Mouse (Mus musculus): ENCODE measurements around the gene Shank3. TPM values are rescaled to one million over a fixed set of nuclear protein-coding genes. Genes with fewer than 3 reads are reported as not detected.

Gene Shank3
- polyA plus RNA-seq, 1 experiment from 2014 or later = 0.23 TPM

DNA sequence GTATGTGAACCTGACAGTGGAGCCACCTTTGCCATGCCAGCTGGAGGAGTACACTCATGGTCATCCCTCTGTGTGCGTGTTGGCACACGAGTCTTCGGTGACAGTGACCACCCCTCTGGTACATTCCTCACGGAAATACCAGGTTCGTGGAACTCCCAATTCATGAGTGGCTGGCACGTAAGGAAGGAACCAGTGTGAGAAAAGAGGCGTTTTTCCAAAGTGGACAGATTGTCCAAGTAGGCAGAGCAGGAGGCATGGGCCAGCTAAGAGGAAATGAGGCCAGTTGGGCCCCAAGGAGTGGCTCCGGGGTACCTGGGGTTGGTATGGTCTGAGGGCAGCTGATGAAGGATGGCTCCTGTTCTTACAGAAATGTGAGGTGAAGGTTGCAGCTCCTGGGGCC, 26.0 kb downstream of the Shank3 start:
- no peak overlapping the region for H3K27ac ChIP-seq
- no peak overlapping the region for H3K4me2 ChIP-seq
- no peak overlapping the region for H3K9ac ChIP-seq
- ATAC-seq (ENCODE audit: low read depth) (no peak), DNase-seq (no peak)
- 80% methylated on average over 8 of the region's 8 CpGs for WGBS (ENCODE audit: insufficient replicate concordance)
- no peak overlapping the region for H3K4me3 ChIP-seq (replicated peaks)
- H3K36me3 ChIP-seq = peaks cover 4% of the 10 kb centered on the region; the same call in 1 of the 2 replicates
- 0 out of 2 replicates have a peak, but pooled peaks cover 3% of the 10 kb centered on the region for H3K4me1 ChIP-seq (replicated peaks)
- no peaks in the 10 kb centered on the region for H3K9me3 ChIP-seq (replicated peaks)
- H3K27me3 ChIP-seq = peaks cover 21% of the 10 kb centered on the region; the same call in 1 of the 2 replicates

- peaks cover 4% of the 10 kb centered on the region; the same call in 1 of the 2 replicates for H3K36me3 ChIP-seq
- H3K9me3 ChIP-seq (replicated peaks) = no peaks in the 10 kb centered on the region
- peaks cover 21% of the 10 kb centered on the region; the same call in 1 of the 2 replicates for H3K27me3 ChIP-seq
- H3K4me2 ChIP-seq = no peak overlapping the region
- no peak overlapping the region for H3K4me3 ChIP-seq (replicated peaks)
- H3K4me1 ChIP-seq (replicated peaks) = 0 out of 2 replicates have a peak, but pooled peaks cover 3% of the 10 kb centered on the region
- DNase-seq (no peak), ATAC-seq (ENCODE audit: low read depth) (no peak)
- 64% methylated on average over 7 of the region's 7 CpGs for WGBS (ENCODE audit: insufficient replicate concordance)
- H3K9ac ChIP-seq = no peak overlapping the region
- H3K27ac ChIP-seq = no peak overlapping the region
Measured at GRCm38 (mm10) chr15:89525896-89526295, 26.5 kb downstream of the Shank3 start.

- WGBS (ENCODE audit: insufficient replicate concordance) = 86% methylated on average over 19 of the region's 19 CpGs
- ATAC-seq (ENCODE audit: low read depth) = no peak
Measured at GRCm38 (mm10) chr15:89526776-89527325, 27.4 kb downstream of the Shank3 start.

DNA sequence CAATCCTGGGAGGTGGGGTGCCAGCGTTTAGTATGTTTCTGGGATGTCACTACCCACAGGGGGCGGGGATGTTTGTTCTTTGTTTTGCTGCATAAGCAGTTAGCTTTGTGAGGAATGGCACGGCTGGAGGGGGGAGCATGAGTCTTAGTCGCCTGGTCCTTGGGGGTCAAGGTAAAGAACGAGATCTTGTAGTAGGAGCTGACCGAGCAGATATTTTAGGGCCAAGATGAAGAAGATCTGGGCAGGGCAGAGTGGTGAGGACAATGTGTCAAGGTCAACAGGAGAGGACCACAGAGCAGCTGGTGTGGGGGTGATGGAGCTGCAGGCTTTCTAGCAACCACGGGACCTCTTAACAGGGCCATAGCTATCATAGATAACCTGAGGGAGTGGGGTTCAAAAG, 28.0 kb downstream of the Shank3 start:
- H3K27ac ChIP-seq = no peak overlapping the region
- H3K9ac ChIP-seq = no peak overlapping the region
- H3K27me3 ChIP-seq = peaks cover 21% of the 10 kb centered on the region; the same call in 1 of the 2 replicates
- ATAC-seq (ENCODE audit: low read depth) (no peak), DNase-seq (no peak)
- 69% methylated on average over 7 of the region's 7 CpGs for WGBS (ENCODE audit: insufficient replicate concordance)
- H3K36me3 ChIP-seq = peaks cover 4% of the 10 kb centered on the region; the same call in 1 of the 2 replicates
- H3K4me3 ChIP-seq (replicated peaks) = no peak overlapping the region
- H3K4me2 ChIP-seq = no peak overlapping the region
- H3K9me3 ChIP-seq (replicated peaks) = no peaks in the 10 kb centered on the region
- H3K4me1 ChIP-seq (replicated peaks) = 0 out of 2 replicates have a peak, but pooled peaks cover 3% of the 10 kb centered on the region

More at GRCm38 (mm10) chr15:89526776-89527325, 27.4 kb downstream of the Shank3 start:
- H3K4me1 ChIP-seq (replicated peaks) = 0 out of 2 replicates have a peak, but pooled peaks cover 3% of the 10 kb centered on the region
- no peak for DNase-seq
- H3K4me3 ChIP-seq (replicated peaks) = no peak overlapping the region
- H3K36me3 ChIP-seq = peaks cover 4% of the 10 kb centered on the region; the same call in 1 of the 2 replicates
- no peak overlapping the region for H3K9ac ChIP-seq
- peaks cover 21% of the 10 kb centered on the region; the same call in 1 of the 2 replicates for H3K27me3 ChIP-seq
- H3K27ac ChIP-seq = no peak overlapping the region
- no peaks in the 10 kb centered on the region for H3K9me3 ChIP-seq (replicated peaks)
- no peak overlapping the region for H3K4me2 ChIP-seq

DNA sequence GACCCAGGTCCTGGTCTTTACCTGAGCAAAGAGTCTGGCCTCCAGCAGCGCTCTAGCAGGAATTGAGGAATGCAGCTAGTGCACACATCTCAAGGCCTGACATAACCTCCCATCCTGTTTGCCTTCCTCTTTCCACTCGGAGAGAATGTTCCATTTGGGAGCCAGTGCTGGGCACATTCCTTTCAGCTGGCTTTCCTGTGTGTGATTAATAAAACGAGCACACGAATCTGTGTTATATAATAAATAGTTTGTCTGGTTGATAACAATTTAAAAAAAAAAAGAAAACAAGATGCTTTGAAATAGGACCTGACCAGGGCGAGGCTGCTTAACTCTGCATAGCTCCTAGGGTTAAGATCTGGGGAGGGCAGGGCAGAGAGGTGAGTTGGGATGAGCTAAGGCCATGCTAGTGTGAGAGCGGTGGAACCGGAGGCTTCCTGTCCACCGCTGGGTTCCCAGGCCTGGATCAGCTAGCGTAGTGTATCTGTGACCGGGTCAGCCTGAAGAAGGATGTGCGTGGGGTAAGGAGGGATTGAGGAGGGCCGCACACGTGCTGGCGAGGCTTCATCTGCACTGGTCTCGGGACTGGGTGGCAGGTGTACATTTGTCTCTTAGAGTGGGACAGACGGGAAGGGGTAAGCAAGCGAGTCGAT, 28.9 kb downstream of the Shank3 start:
- Histone ChIP-seq H3K4me1 (replicated peaks) (0 out of 2 replicates have a peak, but pooled peaks cover 2% of the 10 kb centered on the region), H3K9me3 (replicated peaks) (no peaks in the 10 kb centered on the region), H3K4me2 (no peak overlapping the region), H3K4me3 (replicated peaks) (no peak overlapping the region), H3K9ac (no peak overlapping the region), H3K36me3 (peaks cover 7% of the 10 kb centered on the region; the same call in 1 of the 2 replicates), H3K27ac (no peak overlapping the region), H3K27me3 (peaks cover 13% of the 10 kb centered on the region; the same call in 1 of the 2 replicates)
- DNase-seq = no peak
- 80% methylated on average over 18 of the region's 18 CpGs for WGBS (ENCODE audit: insufficient replicate concordance)
- no peak for ATAC-seq (ENCODE audit: low read depth)

GRCm38 (mm10) chr15:89528923-89529322, 29.5 kb downstream of the Shank3 start:
- Histone ChIP-seq H3K27ac (no peak overlapping the region), H3K36me3 (0 out of 2 replicates have a peak, but pooled peaks cover 5% of the 10 kb centered on the region), H3K4me2 (no peak overlapping the region), H3K4me1 (replicated peaks) (no peaks in the 10 kb centered on the region), H3K4me3 (replicated peaks) (no peak overlapping the region), H3K9ac (no peak overlapping the region), H3K27me3 (peaks cover 10% of the 10 kb centered on the region; the same call in 1 of the 2 replicates), H3K9me3 (replicated peaks) (no peaks in the 10 kb centered on the region)
- 81% methylated on average over 10 of the region's 10 CpGs for WGBS (ENCODE audit: insufficient replicate concordance)
- no peak for DNase-seq
- no peak for ATAC-seq (ENCODE audit: low read depth)

DNA sequence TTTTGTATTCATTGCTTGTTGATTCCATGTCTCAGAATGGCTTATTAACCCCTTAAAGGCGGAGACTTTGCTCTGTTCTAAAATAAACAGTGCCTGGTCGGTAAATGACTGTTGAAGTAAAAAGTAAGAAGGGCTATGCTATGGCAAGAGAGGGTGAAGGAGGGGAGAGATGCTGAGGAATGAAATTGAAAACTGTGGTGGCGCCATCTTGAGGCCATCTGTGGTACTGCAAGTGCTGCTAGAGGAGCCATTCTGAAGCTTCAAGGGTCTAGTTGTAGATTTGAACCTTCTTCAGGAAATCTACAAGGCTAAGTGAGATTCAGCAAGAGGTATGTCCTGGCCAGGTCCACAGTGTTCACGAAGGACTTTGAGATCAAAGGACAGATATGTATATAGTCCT, 30.9 kb downstream of the Shank3 start:
- ATAC-seq (ENCODE audit: low read depth) (no peak), DNase-seq (peak; percentile 19)
- Histone ChIP-seq H3K4me1 (replicated peaks) (no peaks in the 10 kb centered on the region), H3K36me3 (0 out of 2 replicates have a peak, but pooled peaks cover 5% of the 10 kb centered on the region), H3K4me2 (no peak overlapping the region), H3K4me3 (replicated peaks) (no peak overlapping the region), H3K9ac (no peak overlapping the region), H3K27ac (no peak overlapping the region), H3K27me3 (no peaks in the 10 kb centered on the region), H3K9me3 (replicated peaks) (no peaks in the 10 kb centered on the region)
- 16% methylated on average over 4 of the region's 4 CpGs for WGBS (ENCODE audit: insufficient replicate concordance)

DNA sequence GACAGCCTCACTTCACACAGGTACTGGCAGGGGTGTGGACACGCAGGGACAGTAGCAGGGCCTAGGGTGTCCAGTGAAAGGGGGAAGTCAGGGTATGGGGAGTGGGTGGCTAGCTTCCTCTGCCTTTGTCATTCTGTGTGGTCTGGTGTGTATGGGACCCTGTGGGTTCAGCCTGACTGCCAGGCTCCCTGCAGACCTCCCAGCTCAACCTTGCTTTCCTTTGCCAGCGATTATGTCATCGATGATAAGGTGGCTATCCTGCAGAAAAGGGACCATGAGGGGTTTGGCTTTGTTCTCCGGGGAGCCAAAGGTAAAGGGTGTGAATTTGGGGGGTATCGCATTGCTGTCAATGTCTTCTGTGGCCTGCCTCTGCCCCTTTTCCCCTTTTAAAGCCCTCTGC, 32.0 kb downstream of the Shank3 start:
- H3K36me3 ChIP-seq = 0 out of 2 replicates have a peak, but pooled peaks cover 5% of the 10 kb centered on the region
- H3K9ac ChIP-seq = no peak overlapping the region
- H3K4me3 ChIP-seq (replicated peaks) = no peak overlapping the region
- H3K4me2 ChIP-seq = no peak overlapping the region
- H3K27me3 ChIP-seq = no peaks in the 10 kb centered on the region
- DNase-seq (no peak), ATAC-seq (ENCODE audit: low read depth) (no peak)
- no peaks in the 10 kb centered on the region for H3K9me3 ChIP-seq (replicated peaks)
- no peaks in the 10 kb centered on the region for H3K4me1 ChIP-seq (replicated peaks)
- whole genome bisulfite sequencing (ENCODE audit: insufficient replicate concordance) = 75% methylated on average over 5 of the region's 5 CpGs
- no peak overlapping the region for H3K27ac ChIP-seq

- H3K9me3 ChIP-seq (replicated peaks) = no peaks in the 10 kb centered on the region
- 0 out of 2 replicates have a peak, but pooled peaks cover 5% of the 10 kb centered on the region for H3K36me3 ChIP-seq
- DNase-seq = no peak
- no peaks in the 10 kb centered on the region for H3K27me3 ChIP-seq
- no peak overlapping the region for H3K27ac ChIP-seq
- no peak overlapping the region for H3K4me2 ChIP-seq
- ATAC-seq (ENCODE audit: low read depth) = no peak
- no peaks in the 10 kb centered on the region for H3K4me1 ChIP-seq (replicated peaks)
- H3K4me3 ChIP-seq (replicated peaks) = no peak overlapping the region
- no peak overlapping the region for H3K9ac ChIP-seq
- 71% methylated on average over 29 of the region's 29 CpGs for WGBS (ENCODE audit: insufficient replicate concordance)
Measured at GRCm38 (mm10) chr15:89532026-89532923, 32.9 kb downstream of the Shank3 start.

DNA sequence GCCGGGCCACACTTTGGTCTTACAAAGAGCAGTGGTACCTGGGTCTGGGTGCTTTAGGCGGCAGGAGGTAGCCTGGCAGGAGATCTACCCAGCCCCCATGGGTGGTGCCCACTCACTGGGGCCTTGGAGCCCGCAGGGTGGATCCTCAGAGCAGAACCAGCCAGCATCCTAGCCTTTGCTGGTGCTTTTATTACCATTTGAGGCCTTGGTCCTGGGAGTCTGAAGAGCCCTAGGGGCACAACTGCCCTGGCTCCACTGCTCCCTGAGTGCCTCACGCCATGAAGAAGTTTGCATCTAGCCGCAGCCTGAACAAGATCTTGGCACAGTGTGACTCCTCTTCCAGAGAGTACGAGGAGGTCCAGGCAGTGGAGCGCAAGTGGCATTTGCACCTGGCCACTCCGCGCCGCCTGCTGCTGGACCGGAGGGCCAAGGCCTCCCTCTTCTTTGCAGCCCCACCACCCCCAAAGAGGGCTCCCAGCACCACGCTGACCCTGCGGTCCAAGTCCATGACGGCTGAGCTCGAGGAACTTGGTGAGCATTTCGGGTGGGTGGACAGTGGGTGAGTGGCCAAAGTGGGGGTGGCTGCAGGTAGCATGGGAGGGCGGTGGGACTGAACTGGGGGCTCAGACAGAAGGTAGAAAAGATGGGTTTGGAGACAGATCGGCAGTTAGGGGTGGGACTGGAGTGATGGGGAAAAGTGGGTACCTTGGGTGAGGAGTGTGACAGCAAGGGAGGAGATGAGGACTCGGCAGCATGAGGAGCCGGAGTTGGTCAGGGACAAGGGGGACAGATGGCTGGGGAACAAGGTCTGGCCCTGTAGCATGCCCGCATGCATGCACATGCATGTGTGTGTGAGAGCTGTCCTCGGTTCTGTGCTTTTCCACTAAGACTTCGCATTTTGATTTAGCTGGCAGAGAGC, 33.8 kb downstream of the Shank3 start:
- no peaks in the 10 kb centered on the region for H3K4me1 ChIP-seq (replicated peaks)
- no peak overlapping the region for H3K4me3 ChIP-seq (replicated peaks)
- no peaks in the 10 kb centered on the region for H3K27me3 ChIP-seq
- H3K27ac ChIP-seq = no peak overlapping the region
- WGBS (ENCODE audit: insufficient replicate concordance) = 81% methylated on average over 23 of the region's 23 CpGs
- ATAC-seq (ENCODE audit: low read depth) (no peak), DNase-seq (no peak)
- H3K36me3 ChIP-seq = 0 out of 2 replicates have a peak, but pooled peaks cover 5% of the 10 kb centered on the region
- no peaks in the 10 kb centered on the region for H3K9me3 ChIP-seq (replicated peaks)
- no peak overlapping the region for H3K9ac ChIP-seq
- H3K4me2 ChIP-seq = no peak overlapping the region

All from liver, embryonic 13.5 days (tissue).